Mouse (Mus musculus) embryonic facial prominence, embryonic 12.5 days (tissue): ENCODE results near the gene 1600002K03Rik. TPM values are rescaled to one million over a fixed set of nuclear protein-coding genes. Genes with fewer than 3 reads are reported as not detected.
A peak's percentile ranks its signal among the peaks of the same experiment; 100 is the strongest.

ENCODE experiments used
- ATAC-seq: fragments of 200-750 bp; cut with Nextera tagmentation; 2 replicates; pipeline ENCODE4 v1.8.0; 2017; ENCODE audit not compliant: insufficient number of reproducible peaks, insufficient read depth, low FRiP score, low TSS enrichment
- H3K27ac ChIP-seq: fragments of 300-500 bp; sonication (generic); 2 replicates; pipeline ENCODE4 v1.5.1; 2016; ENCODE audit warnings: mild to moderate bottlenecking
- H3K27me3 ChIP-seq: fragments of 300-500 bp; sonication (generic); 2 replicates; pipeline ENCODE4 v1.6.1; 2016; ENCODE audit warnings: mild to moderate bottlenecking, moderate library complexity
- H3K36me3 ChIP-seq: fragments of 300-500 bp; sonication (generic); 2 replicates; pipeline ENCODE4 v1.6.1; 2016; ENCODE audit warnings: mild to moderate bottlenecking
- H3K4me1 ChIP-seq: fragments of 300-500 bp; sonication (generic); 2 replicates; pipeline ENCODE4 v1.6.1; 2016
- H3K4me2 ChIP-seq: fragments of 300-500 bp; sonication (generic); replicated peaks from 2 replicates; pipeline ENCODE4 v1.6.1; 2016; ENCODE audit warnings: mild to moderate bottlenecking, moderate library complexity
- H3K4me3 ChIP-seq: fragments of 300-500 bp; sonication (generic); 2 replicates; pipeline ENCODE4 v1.5.1; 2016; ENCODE audit warnings: mild to moderate bottlenecking
- H3K9ac ChIP-seq: fragments of 300-500 bp; sonication (generic); 2 replicates; pipeline ENCODE4 v1.6.1; 2016; ENCODE audit warnings: mild to moderate bottlenecking, moderate library complexity
- H3K9me3 ChIP-seq: fragments of 300-500 bp; sonication (generic); 2 replicates; pipeline ENCODE4 v1.6.1; 2016; ENCODE audit warnings: mild to moderate bottlenecking, moderate library complexity
- WGBS: fragments of 180-500 bp; shearing (Covaris S2); methylation state at CpG from one replicate; pipeline ENCODE4 v1.1.7; 2016; 5-methylcytosine and 5-hydroxymethylcytosine counted together
- polyA plus RNA-seq: library from polyadenylated mRNA; unstranded; fragments of >200 nt; fragmentation: Nextera tagmentation; extraction: Ambion mirVana; gene quantifications from 2 replicates; pipeline ENCODE4 v1.2.1, GENCODE M21; 2016

The 1600002K03Rik gene
- polyA plus RNA-seq = 11.6 and 13.0 TPM in 2 replicates

GRCm38 (mm10) chr10:80172527-80173292 is at the start of gene 1600002K03Rik:
1600002K03Rik (plus strand) TSS chr10:80172944.
- Histone ChIP-seq H3K4me1 (peaks cover 33% of the 10 kb centered on the region), H3K36me3 (peaks cover 27% of the 10 kb centered on the region), H3K9me3 (no peaks in the 10 kb centered on the region), H3K27ac (peak within 1 kb of the TSS; percentile 76), H3K9ac (peak within 1 kb of the TSS; percentile 44), H3K27me3 (no peaks in the 10 kb centered on the region), H3K4me2 (peak within 1 kb of the TSS; percentile 58), H3K4me3 (peak within 1 kb of the TSS; percentile 48)
- 8% methylated on average over 35 of the region's 35 CpGs for WGBS
- peak; percentile 43; the same call in 1 of the 2 replicates for ATAC-seq

- H3K9ac ChIP-seq = no peak overlapping the region
- no peak overlapping the region for H3K4me3 ChIP-seq
- 0 out of 2 replicates have a peak, but pooled peaks cover 7% of the 10 kb centered on the region for H3K4me1 ChIP-seq
- H3K4me2 ChIP-seq = no peak overlapping the region
- H3K9me3 ChIP-seq = no peaks in the 10 kb centered on the region
- no peaks in the 10 kb centered on the region for H3K27me3 ChIP-seq
- 92% methylated on average over 9 of the region's 9 CpGs for WGBS
- ATAC-seq = no peak
- peaks cover 82% of the 10 kb centered on the region for H3K36me3 ChIP-seq
- H3K27ac ChIP-seq = no peak overlapping the region
Observed at GRCm38 (mm10) chr10:80123932-80124562, 48.7 kb upstream of the 1600002K03Rik start.

GRCm38 (mm10) chr10:80127920-80128319 is 44.8 kb upstream of the 1600002K03Rik start:
- no peak overlapping the region for H3K9ac ChIP-seq

GRCm38 (mm10) chr10:80129846-80130245 is 42.9 kb upstream of the 1600002K03Rik start:
- WGBS = 91% methylated on average over 9 of the region's 9 CpGs
- Histone ChIP-seq H3K27ac (no peak overlapping the region), H3K9me3 (no peaks in the 10 kb centered on the region), H3K27me3 (peaks cover 4% of the 10 kb centered on the region), H3K4me1 (peaks cover 15% of the 10 kb centered on the region), H3K4me2 (no peak overlapping the region), H3K4me3 (no peak overlapping the region), H3K36me3 (peaks cover 97% of the 10 kb centered on the region), H3K9ac (no peak overlapping the region)
- ATAC-seq = no peak

More at GRCm38 (mm10) chr10:80127920-80128319, 44.8 kb upstream of the 1600002K03Rik start:
- ATAC-seq = no peak
- Histone ChIP-seq H3K27ac (no peak overlapping the region), H3K27me3 (no peaks in the 10 kb centered on the region), H3K4me1 (peaks cover 15% of the 10 kb centered on the region), H3K36me3 (peaks cover 90% of the 10 kb centered on the region), H3K4me2 (no peak overlapping the region), H3K4me3 (no peak overlapping the region), H3K9me3 (no peaks in the 10 kb centered on the region)
- WGBS = 90% methylated on average over 8 of the region's 8 CpGs

GRCm38 (mm10) chr10:80130403-80131031 is 42.2 kb upstream of the 1600002K03Rik start:
- H3K4me3 ChIP-seq = no peak overlapping the region
- peaks cover 15% of the 10 kb centered on the region for H3K4me1 ChIP-seq
- no peak overlapping the region for H3K9ac ChIP-seq
- WGBS = 84% methylated on average over 18 of the region's 18 CpGs
- 0 out of 2 replicates have a peak overlapping the region, but pooled peaks have one; percentile 23 for H3K27ac ChIP-seq
- ATAC-seq = no peak
- peaks cover 10% of the 10 kb centered on the region for H3K27me3 ChIP-seq
- no peak overlapping the region for H3K4me2 ChIP-seq
- H3K36me3 ChIP-seq = peaks cover 91% of the 10 kb centered on the region
- H3K9me3 ChIP-seq = no peaks in the 10 kb centered on the region

- 14% methylated on average over 55 of the region's 55 CpGs for WGBS
- Histone ChIP-seq H3K27ac (peak overlapping the region; percentile 30; the same call in 1 of the 2 replicates), H3K4me1 (peaks cover 18% of the 10 kb centered on the region), H3K4me3 (peak overlapping the region; percentile 27), H3K9ac (peak overlapping the region; percentile 47), H3K27me3 (peaks cover 20% of the 10 kb centered on the region), H3K4me2 (peak overlapping the region; percentile 48), H3K36me3 (peaks cover 81% of the 10 kb centered on the region), H3K9me3 (no peaks in the 10 kb centered on the region)
- ATAC-seq = no peak
Observed at GRCm38 (mm10) chr10:80131316-80131951, 41.3 kb upstream of the 1600002K03Rik start.

- peak overlapping the region; percentile 47 for H3K9ac ChIP-seq
- WGBS = 28% methylated on average over 27 of the region's 27 CpGs
- no peak for ATAC-seq
- H3K36me3 ChIP-seq = peaks cover 76% of the 10 kb centered on the region
- peaks cover 23% of the 10 kb centered on the region for H3K4me1 ChIP-seq
- H3K4me3 ChIP-seq = peak overlapping the region; percentile 27
- no peaks in the 10 kb centered on the region for H3K9me3 ChIP-seq
- 0 out of 2 replicates have a peak overlapping the region, but pooled peaks have one; percentile 30 for H3K27ac ChIP-seq
- peaks cover 25% of the 10 kb centered on the region for H3K27me3 ChIP-seq
- H3K4me2 ChIP-seq = peak overlapping the region; percentile 48
Observed at GRCm38 (mm10) chr10:80131952-80132350, 40.8 kb upstream of the 1600002K03Rik start.

- Histone ChIP-seq H3K9ac (no peak overlapping the region), H3K4me3 (no peak overlapping the region), H3K27me3 (peaks cover 38% of the 10 kb centered on the region), H3K4me1 (peaks cover 37% of the 10 kb centered on the region), H3K4me2 (no peak overlapping the region), H3K9me3 (no peaks in the 10 kb centered on the region), H3K27ac (0 out of 2 replicates have a peak overlapping the region, but pooled peaks have one; percentile 30), H3K36me3 (peaks cover 62% of the 10 kb centered on the region)
- 73% methylated on average over 8 of the region's 8 CpGs for WGBS
- no peak for ATAC-seq
Observed at GRCm38 (mm10) chr10:80133226-80133849, 39.4 kb upstream of the 1600002K03Rik start.

- H3K9ac ChIP-seq = no peak overlapping the region
- H3K36me3 ChIP-seq = peaks cover 51% of the 10 kb centered on the region
- no peak overlapping the region for H3K4me3 ChIP-seq
- no peak overlapping the region for H3K27ac ChIP-seq
- no peak overlapping the region for H3K4me2 ChIP-seq
- ATAC-seq = no peak
- peaks cover 41% of the 10 kb centered on the region for H3K4me1 ChIP-seq
- 87% methylated on average over 9 of the region's 9 CpGs for WGBS
- H3K9me3 ChIP-seq = no peaks in the 10 kb centered on the region
- H3K27me3 ChIP-seq = peaks cover 41% of the 10 kb centered on the region
Observed at GRCm38 (mm10) chr10:80134421-80134820, 38.3 kb upstream of the 1600002K03Rik start.

- WGBS = 87% methylated on average over 10 of the region's 10 CpGs
Observed at GRCm38 (mm10) chr10:80135161-80135560, 37.6 kb upstream of the 1600002K03Rik start.

GRCm38 (mm10) chr10:80135641-80136040 is 37.1 kb upstream of the 1600002K03Rik start:
- 83% methylated on average over 1 of the region's 1 CpGs for WGBS
- Histone ChIP-seq H3K9me3 (no peaks in the 10 kb centered on the region), H3K4me1 (peaks cover 41% of the 10 kb centered on the region), H3K27ac (no peak overlapping the region), H3K9ac (no peak overlapping the region), H3K36me3 (peaks cover 39% of the 10 kb centered on the region), H3K27me3 (peaks cover 41% of the 10 kb centered on the region), H3K4me2 (no peak overlapping the region), H3K4me3 (no peak overlapping the region)
- no peak for ATAC-seq

More at GRCm38 (mm10) chr10:80135161-80135560, 37.6 kb upstream of the 1600002K03Rik start:
- Histone ChIP-seq H3K4me3 (no peak overlapping the region), H3K9me3 (no peaks in the 10 kb centered on the region), H3K4me1 (peaks cover 41% of the 10 kb centered on the region), H3K4me2 (no peak overlapping the region), H3K36me3 (peaks cover 44% of the 10 kb centered on the region), H3K9ac (no peak overlapping the region), H3K27me3 (peaks cover 41% of the 10 kb centered on the region), H3K27ac (no peak overlapping the region)
- no peak for ATAC-seq
